Mouse (Mus musculus): ENCODE measurements around the gene Rsbn1l. TPM values are rescaled to one million over a fixed set of nuclear protein-coding genes. Genes with fewer than 3 reads are reported as not detected.

Rsbn1l gene
- polyA plus RNA-seq, 2 experiments = 5.9 to 8.0 TPM

DNA sequence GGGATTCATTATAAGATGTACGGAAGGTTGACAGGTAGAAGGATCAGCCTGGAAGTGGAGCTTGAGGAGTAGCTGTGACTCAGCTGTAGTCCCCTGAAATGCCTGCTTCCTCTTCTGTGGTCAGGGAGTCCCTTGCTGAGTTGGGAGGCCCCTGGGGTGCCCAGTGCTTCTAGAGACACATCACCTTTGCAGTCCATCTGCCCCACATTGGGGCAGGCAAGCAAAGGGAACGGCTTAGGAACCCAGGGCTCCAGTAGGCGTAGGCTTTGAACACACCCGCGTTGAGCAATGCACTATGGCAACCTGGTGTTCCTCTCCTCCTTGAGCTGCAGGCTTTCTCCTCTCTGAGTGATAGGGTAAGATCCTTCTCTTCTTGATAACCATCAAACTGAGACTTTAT is 16.9 kb upstream of the Rsbn1l start:
- Histone ChIP-seq H3K4me3 (replicated peaks; ENCODE audit: low read length) (no peak overlapping the region), H3K27me3 (ENCODE audit: control insufficient read depth, insufficient read depth, low read length) (no peaks in the 10 kb centered on the region), H3K27ac (replicated peaks; ENCODE audit: low read depth, low read length) (no peak overlapping the region), H3K9me3 (ENCODE audit: control insufficient read depth, low read length) (no peaks in the 10 kb centered on the region), H3K4me1 (ENCODE audit: control insufficient read depth, insufficient read depth, low read length) (0 out of 2 replicates have a peak, but pooled peaks cover 2% of the 10 kb centered on the region), H3K4me2 (replicated peaks; ENCODE audit: low read depth, low read length, severe bottlenecking) (no peak overlapping the region), H3K36me3 (ENCODE audit: control insufficient read depth, insufficient read depth, low read length) (no peaks in the 10 kb centered on the region), H3K9ac (ENCODE audit: low read depth, low read length, severe bottlenecking) (no peak overlapping the region)
- TF ChIP-seq POLR2A (IDR thresholded peaks at IDR 0.05; ENCODE audit: borderline replicate concordance, extremely low read depth, insufficient read depth, insufficient read length) = no peak
- ATAC-seq (ENCODE audit: low FRiP score, low read depth) (no peak), DNase-seq (ENCODE audit: low spot score) (no peak)
- WGBS = 63% methylated on average over 5 of the region's 5 CpGs

DNA sequence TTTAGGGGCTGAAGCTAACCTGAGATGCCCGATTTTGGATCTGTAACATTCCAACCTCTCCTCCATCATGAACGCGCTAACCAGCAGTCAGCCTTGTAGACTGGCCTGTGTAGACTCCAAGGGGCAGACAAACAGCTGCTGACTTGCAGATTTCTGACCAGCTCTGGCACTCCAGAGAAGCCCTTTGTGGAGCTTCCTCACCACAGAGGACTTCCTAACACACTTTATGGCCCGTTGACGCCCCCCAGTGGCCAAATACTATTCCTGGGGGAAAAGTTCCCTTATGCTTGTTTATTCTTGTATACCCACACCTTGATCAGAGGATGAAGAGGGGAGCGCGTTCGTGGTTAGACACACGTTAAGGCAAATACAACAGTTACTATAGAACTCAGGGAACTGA is 12.8 kb upstream of the Rsbn1l start:
- Histone ChIP-seq H3K27me3 (ENCODE audit: control insufficient read depth, insufficient read depth, low read length) (no peaks in the 10 kb centered on the region), H3K27ac (replicated peaks; ENCODE audit: low read depth, low read length) (no peak overlapping the region), H3K4me1 (ENCODE audit: control insufficient read depth, insufficient read depth, low read length) (0 out of 2 replicates have a peak, but pooled peaks cover 2% of the 10 kb centered on the region), H3K36me3 (ENCODE audit: control insufficient read depth, insufficient read depth, low read length) (no peaks in the 10 kb centered on the region), H3K9ac (ENCODE audit: low read depth, low read length, severe bottlenecking) (no peak overlapping the region), H3K4me3 (replicated peaks; ENCODE audit: low read length) (no peak overlapping the region), H3K4me2 (replicated peaks; ENCODE audit: low read depth, low read length, severe bottlenecking) (no peak overlapping the region), H3K9me3 (ENCODE audit: control insufficient read depth, low read length) (no peaks in the 10 kb centered on the region)
- no peak for TF ChIP-seq POLR2A (IDR thresholded peaks at IDR 0.05; ENCODE audit: borderline replicate concordance, extremely low read depth, insufficient read depth, insufficient read length)
- DNase-seq (ENCODE audit: low spot score) = peak; percentile 40
- 54% methylated on average over 9 of the region's 9 CpGs for WGBS
- no peak for ATAC-seq (ENCODE audit: low FRiP score, low read depth)

DNA sequence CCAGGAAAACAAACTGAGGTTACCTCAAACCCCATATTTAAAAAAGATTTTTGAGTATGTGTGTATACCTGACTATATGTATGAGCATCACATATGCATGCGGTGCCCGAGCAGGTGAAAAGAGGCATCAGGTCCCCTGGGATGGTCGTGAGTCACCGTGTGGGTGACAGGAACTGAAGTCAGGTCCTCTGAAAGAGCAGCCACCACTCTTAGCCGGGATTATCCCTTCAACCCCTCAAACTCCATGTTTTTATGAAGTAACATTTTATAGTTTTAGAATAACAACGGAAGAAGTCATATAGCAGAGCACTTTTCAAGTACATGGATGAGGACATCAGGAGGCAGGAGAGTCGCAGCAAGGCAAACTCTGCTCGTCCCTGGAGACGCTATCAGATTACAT is 12.3 kb upstream of the Rsbn1l start:
- WGBS = 64% methylated on average over 9 of the region's 9 CpGs
- no peaks in the 10 kb centered on the region for H3K27me3 ChIP-seq (ENCODE audit: control insufficient read depth, insufficient read depth, low read length)
- no peak for ATAC-seq (ENCODE audit: low FRiP score, low read depth)
- TF ChIP-seq POLR2A (IDR thresholded peaks at IDR 0.05; ENCODE audit: borderline replicate concordance, extremely low read depth, insufficient read depth, insufficient read length) = no peak
- H3K27ac ChIP-seq (replicated peaks; ENCODE audit: low read depth, low read length) = no peak overlapping the region
- H3K9ac ChIP-seq (ENCODE audit: low read depth, low read length, severe bottlenecking) = no peak overlapping the region
- H3K9me3 ChIP-seq (ENCODE audit: control insufficient read depth, low read length) = no peaks in the 10 kb centered on the region
- H3K4me3 ChIP-seq (replicated peaks; ENCODE audit: low read length) = no peak overlapping the region
- H3K4me1 ChIP-seq (ENCODE audit: control insufficient read depth, insufficient read depth, low read length) = no peaks in the 10 kb centered on the region
- DNase-seq (ENCODE audit: low spot score) = no peak
- no peak overlapping the region for H3K4me2 ChIP-seq (replicated peaks; ENCODE audit: low read depth, low read length, severe bottlenecking)
- no peaks in the 10 kb centered on the region for H3K36me3 ChIP-seq (ENCODE audit: control insufficient read depth, insufficient read depth, low read length)

DNA sequence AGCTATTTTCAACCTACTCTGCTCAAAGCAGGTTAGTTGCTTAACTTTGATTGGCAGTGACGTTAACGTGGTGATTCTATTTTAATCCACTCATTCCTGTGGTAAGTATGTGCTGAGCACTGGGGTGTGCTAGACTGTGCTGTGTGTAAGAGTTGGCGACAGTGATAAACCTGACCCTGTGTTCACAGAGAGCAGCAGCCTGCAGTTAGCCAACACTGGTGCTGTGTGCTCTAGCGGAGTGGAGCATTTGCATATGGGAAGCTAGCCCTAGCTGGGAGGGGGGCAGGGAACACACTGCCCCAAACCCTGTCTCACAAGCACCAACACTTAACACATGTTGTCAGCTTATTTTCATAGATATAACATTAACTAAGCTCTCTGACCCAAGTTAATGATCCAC is 11.7 kb upstream of the Rsbn1l start:
- no peak for DNase-seq (ENCODE audit: low spot score)
- no peaks in the 10 kb centered on the region for H3K9me3 ChIP-seq (ENCODE audit: control insufficient read depth, low read length)
- no peak overlapping the region for H3K4me3 ChIP-seq (replicated peaks; ENCODE audit: low read length)
- TF ChIP-seq POLR2A (IDR thresholded peaks at IDR 0.05; ENCODE audit: borderline replicate concordance, extremely low read depth, insufficient read depth, insufficient read length) = no peak
- H3K27me3 ChIP-seq (ENCODE audit: control insufficient read depth, insufficient read depth, low read length) = no peaks in the 10 kb centered on the region
- no peak for ATAC-seq (ENCODE audit: low FRiP score, low read depth)
- no peak overlapping the region for H3K9ac ChIP-seq (ENCODE audit: low read depth, low read length, severe bottlenecking)
- 56% methylated on average over 4 of the region's 4 CpGs for WGBS
- no peaks in the 10 kb centered on the region for H3K36me3 ChIP-seq (ENCODE audit: control insufficient read depth, insufficient read depth, low read length)
- no peak overlapping the region for H3K4me2 ChIP-seq (replicated peaks; ENCODE audit: low read depth, low read length, severe bottlenecking)
- no peaks in the 10 kb centered on the region for H3K4me1 ChIP-seq (ENCODE audit: control insufficient read depth, insufficient read depth, low read length)
- H3K27ac ChIP-seq (replicated peaks; ENCODE audit: low read depth, low read length) = no peak overlapping the region

DNA sequence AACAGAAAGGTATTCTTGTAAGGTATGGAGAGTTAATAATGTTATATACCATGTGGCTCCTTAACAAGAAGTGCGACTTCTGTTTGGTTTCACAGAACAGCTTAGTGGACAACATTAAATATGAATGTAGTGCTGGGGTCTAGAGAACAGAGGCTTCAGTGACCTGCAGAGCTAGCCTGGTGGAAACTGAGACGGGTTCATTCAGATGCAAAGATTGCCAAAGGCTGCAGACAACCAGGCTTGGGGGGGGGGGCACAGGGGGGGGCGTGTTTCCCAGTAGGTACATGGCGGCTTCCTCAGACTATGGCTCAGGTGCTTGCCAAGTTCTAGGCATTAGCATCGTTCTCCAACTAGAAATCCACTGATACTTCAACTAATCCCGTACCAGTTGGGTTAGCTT is 8.2 kb upstream of the Rsbn1l start:
- H3K9me3 ChIP-seq (ENCODE audit: control insufficient read depth, low read length) = no peaks in the 10 kb centered on the region
- H3K4me3 ChIP-seq (replicated peaks; ENCODE audit: low read length) = no peak overlapping the region
- no peak overlapping the region for H3K27ac ChIP-seq (replicated peaks; ENCODE audit: low read depth, low read length)
- no peak for TF ChIP-seq POLR2A (IDR thresholded peaks at IDR 0.05; ENCODE audit: borderline replicate concordance, extremely low read depth, insufficient read depth, insufficient read length)
- no peaks in the 10 kb centered on the region for H3K36me3 ChIP-seq (ENCODE audit: control insufficient read depth, insufficient read depth, low read length)
- H3K9ac ChIP-seq (ENCODE audit: low read depth, low read length, severe bottlenecking) = no peak overlapping the region
- ATAC-seq (ENCODE audit: low FRiP score, low read depth) = no peak
- H3K4me1 ChIP-seq (ENCODE audit: control insufficient read depth, insufficient read depth, low read length) = no peaks in the 10 kb centered on the region
- 89% methylated on average over 6 of the region's 6 CpGs for whole genome bisulfite sequencing
- DNase-seq (ENCODE audit: low spot score) = no peak
- no peak overlapping the region for H3K4me2 ChIP-seq (replicated peaks; ENCODE audit: low read depth, low read length, severe bottlenecking)
- H3K27me3 ChIP-seq (ENCODE audit: control insufficient read depth, insufficient read depth, low read length) = no peaks in the 10 kb centered on the region

DNA sequence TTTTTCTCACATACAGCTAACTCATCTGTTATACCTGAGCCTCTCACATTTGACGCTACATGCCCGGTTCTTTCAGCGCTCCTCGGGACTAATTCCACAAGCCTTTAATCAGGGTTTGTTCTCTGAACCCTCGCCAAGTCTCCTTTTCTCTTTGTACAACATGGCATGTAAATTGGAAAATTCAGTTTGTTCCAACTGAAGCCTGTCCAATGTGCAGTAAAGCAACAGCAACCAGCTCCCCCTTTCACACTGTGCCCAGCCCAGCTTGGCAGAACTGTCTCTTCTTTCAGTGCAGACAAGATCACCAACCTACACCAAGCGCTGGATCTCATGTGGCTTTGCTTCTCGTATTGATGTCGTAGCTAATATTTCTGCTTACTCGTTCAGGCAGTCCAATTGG is 7.1 kb upstream of the Rsbn1l start:
- H3K27ac ChIP-seq (replicated peaks; ENCODE audit: low read depth, low read length) = no peak overlapping the region
- no peaks in the 10 kb centered on the region for H3K36me3 ChIP-seq (ENCODE audit: control insufficient read depth, insufficient read depth, low read length)
- H3K4me1 ChIP-seq (ENCODE audit: control insufficient read depth, insufficient read depth, low read length) = no peaks in the 10 kb centered on the region
- H3K9me3 ChIP-seq (ENCODE audit: control insufficient read depth, low read length) = no peaks in the 10 kb centered on the region
- ATAC-seq (ENCODE audit: low FRiP score, low read depth) = no peak
- H3K9ac ChIP-seq (ENCODE audit: low read depth, low read length, severe bottlenecking) = no peak overlapping the region
- 89% methylated on average over 9 of the region's 9 CpGs for whole genome bisulfite sequencing
- H3K27me3 ChIP-seq (ENCODE audit: control insufficient read depth, insufficient read depth, low read length) = no peaks in the 10 kb centered on the region
- DNase-seq (ENCODE audit: low spot score) = no peak
- H3K4me2 ChIP-seq (replicated peaks; ENCODE audit: low read depth, low read length, severe bottlenecking) = no peak overlapping the region
- no peak for TF ChIP-seq POLR2A (IDR thresholded peaks at IDR 0.05; ENCODE audit: borderline replicate concordance, extremely low read depth, insufficient read depth, insufficient read length)
- no peak overlapping the region for H3K4me3 ChIP-seq (replicated peaks; ENCODE audit: low read length)
